Mouse (Mus musculus): ENCODE measurements around the gene Elp6. TPM values are rescaled to one million over a fixed set of nuclear protein-coding genes. Genes with fewer than 3 reads are reported as not detected.

Gene Elp6
- total and polyA plus RNA-seq, 2 experiments from 2014 or later: 30.0 to 30.9 TPM

GRCm38 (mm10) chr9:110314706-110315105 is 9.7 kb downstream of the Elp6 start:
- peaks cover 32% of the 10 kb centered on the region; the same call in 1 of the 2 replicates for H3K36me3 ChIP-seq (ENCODE audit: insufficient read depth, low read length)
- WGBS: 80% methylated on average over 5 of the region's 5 CpGs

DNA sequence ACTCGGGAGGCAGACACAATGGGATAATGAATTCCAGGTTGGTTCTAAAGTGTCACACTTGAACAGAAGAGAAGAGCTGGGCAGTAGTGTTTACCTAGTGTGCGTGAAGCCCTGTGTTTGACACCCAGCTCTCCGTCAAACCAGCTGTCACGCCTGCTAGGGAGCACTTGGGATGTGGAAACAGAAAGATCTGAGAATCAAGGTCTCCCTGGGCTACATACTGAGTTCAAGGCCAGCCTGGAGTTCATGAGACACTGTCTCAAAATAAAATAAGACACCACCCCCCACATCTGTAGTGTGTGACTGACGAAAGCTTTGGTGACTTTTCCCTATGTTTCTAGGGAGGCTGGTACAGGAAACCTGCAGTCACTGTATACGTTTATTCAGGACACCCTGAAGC is 10.4 kb downstream of the Elp6 start:
- H3K27me3 ChIP-seq (ENCODE audit: insufficient read depth, low read length): no peaks in the 10 kb centered on the region
- H3K27ac ChIP-seq: no peak overlapping the region
- peaks cover 32% of the 10 kb centered on the region; the same call in 1 of the 2 replicates for H3K36me3 ChIP-seq (ENCODE audit: insufficient read depth, low read length)
- no peak for DNase-seq (ENCODE audit: low spot score)
- no peak for ATAC-seq
- no peak overlapping the region for H3K4me2 ChIP-seq (ENCODE audit: low read depth, low read length)
- H3K4me3 ChIP-seq (ENCODE audit: low read length): no peak overlapping the region
- no peaks in the 10 kb centered on the region for H3K9me3 ChIP-seq (ENCODE audit: low read length)
- no peak overlapping the region for H3K9ac ChIP-seq (replicated peaks; ENCODE audit: low read length)
- WGBS: 93% methylated on average over 6 of the region's 6 CpGs
- no peaks in the 10 kb centered on the region for H3K4me1 ChIP-seq (ENCODE audit: insufficient read depth, low read length)
- TF ChIP-seq CTCF (IDR thresholded peaks at IDR 0.05; ENCODE audit: low read depth): no peak

More at GRCm38 (mm10) chr9:110314706-110315105, 9.7 kb downstream of the Elp6 start:
- H3K27ac ChIP-seq: no peak overlapping the region
- H3K9me3 ChIP-seq (ENCODE audit: low read length): no peaks in the 10 kb centered on the region
- no peaks in the 10 kb centered on the region for H3K4me1 ChIP-seq (ENCODE audit: insufficient read depth, low read length)
- no peak overlapping the region for H3K4me3 ChIP-seq (ENCODE audit: low read length)
- no peak for ATAC-seq
- no peak overlapping the region for H3K4me2 ChIP-seq (ENCODE audit: low read depth, low read length)
- no peak for TF ChIP-seq CTCF (IDR thresholded peaks at IDR 0.05; ENCODE audit: low read depth)
- no peak overlapping the region for H3K9ac ChIP-seq (replicated peaks; ENCODE audit: low read length)
- H3K27me3 ChIP-seq (ENCODE audit: insufficient read depth, low read length): no peaks in the 10 kb centered on the region
- no peak for DNase-seq (ENCODE audit: low spot score)

DNA sequence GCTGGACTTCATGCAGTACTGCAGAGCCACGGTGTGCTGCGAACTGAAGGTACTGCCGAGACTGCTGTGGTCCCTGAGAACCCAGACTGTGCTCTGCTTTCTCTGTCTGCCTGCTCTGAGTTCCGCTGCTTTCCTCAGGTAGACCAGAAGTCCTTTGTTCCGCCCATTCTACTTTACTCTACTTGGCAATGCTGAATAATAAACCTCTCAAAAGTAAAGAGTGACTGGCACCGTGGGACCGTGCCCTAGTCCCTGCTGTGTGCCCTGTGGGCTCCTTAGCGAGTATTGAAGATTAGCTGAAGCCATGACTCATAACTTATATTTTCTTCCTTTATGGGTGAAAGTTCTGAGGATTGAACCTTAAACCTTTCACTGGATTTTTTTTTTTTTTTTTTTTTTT is 10.9 kb downstream of the Elp6 start:
- no peak for DNase-seq (ENCODE audit: low spot score)
- WGBS: 94% methylated on average over 8 of the region's 8 CpGs
- H3K4me3 ChIP-seq (ENCODE audit: low read length): no peak overlapping the region
- no peaks in the 10 kb centered on the region for H3K27me3 ChIP-seq (ENCODE audit: insufficient read depth, low read length)
- no peak for TF ChIP-seq CTCF (IDR thresholded peaks at IDR 0.05; ENCODE audit: low read depth)
- no peak overlapping the region for H3K27ac ChIP-seq
- no peak for ATAC-seq
- H3K4me2 ChIP-seq (ENCODE audit: low read depth, low read length): no peak overlapping the region
- peaks cover 34% of the 10 kb centered on the region for H3K36me3 ChIP-seq (ENCODE audit: insufficient read depth, low read length)
- H3K9me3 ChIP-seq (ENCODE audit: low read length): no peaks in the 10 kb centered on the region
- H3K9ac ChIP-seq (replicated peaks; ENCODE audit: low read length): no peak overlapping the region
- no peaks in the 10 kb centered on the region for H3K4me1 ChIP-seq (ENCODE audit: insufficient read depth, low read length)

- H3K9me3 ChIP-seq (ENCODE audit: low read length): no peaks in the 10 kb centered on the region
- no peaks in the 10 kb centered on the region for H3K4me1 ChIP-seq (ENCODE audit: insufficient read depth, low read length)
- no peak overlapping the region for H3K4me3 ChIP-seq (ENCODE audit: low read length)
- no peak overlapping the region for H3K27ac ChIP-seq
- no peak for DNase-seq (ENCODE audit: low spot score)
- no peak overlapping the region for H3K9ac ChIP-seq (replicated peaks; ENCODE audit: low read length)
- H3K36me3 ChIP-seq (ENCODE audit: insufficient read depth, low read length): peaks cover 40% of the 10 kb centered on the region
- H3K4me2 ChIP-seq (ENCODE audit: low read depth, low read length): no peak overlapping the region
- TF ChIP-seq CTCF (IDR thresholded peaks at IDR 0.05; ENCODE audit: low read depth): no peak
- no peak for ATAC-seq
- 95% methylated on average over 8 of the region's 8 CpGs for whole genome bisulfite sequencing
- H3K27me3 ChIP-seq (ENCODE audit: insufficient read depth, low read length): no peaks in the 10 kb centered on the region
These were observed 11.5 kb downstream of the Elp6 start for GRCm38 (mm10) chr9:110316503-110316902.

DNA sequence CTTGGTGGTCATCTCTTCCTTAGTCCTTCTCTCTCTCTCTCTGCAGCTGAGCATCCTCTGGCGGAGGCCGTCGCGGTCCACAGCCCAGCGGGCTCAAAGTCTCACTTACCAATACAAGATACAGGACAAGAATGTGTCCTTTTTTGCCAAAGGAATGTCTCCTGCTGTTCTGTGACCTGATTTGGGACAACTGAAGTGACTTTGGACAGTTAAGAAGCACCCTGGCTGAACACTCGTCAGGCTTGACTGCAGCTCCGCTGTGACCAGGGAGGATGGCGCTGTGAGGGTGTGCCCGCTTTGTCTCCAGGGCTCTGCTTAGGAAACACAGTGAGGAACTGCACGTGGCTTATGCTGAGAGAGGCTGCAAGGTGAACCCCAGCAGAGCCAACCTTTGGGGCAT is 15.8 kb downstream of the Elp6 start:
- Histone ChIP-seq H3K4me2 (ENCODE audit: low read depth, low read length) (no peak overlapping the region), H3K27ac (no peak overlapping the region), H3K9ac (replicated peaks; ENCODE audit: low read length) (no peak overlapping the region), H3K9me3 (ENCODE audit: low read length) (no peaks in the 10 kb centered on the region), H3K27me3 (ENCODE audit: insufficient read depth, low read length) (no peaks in the 10 kb centered on the region), H3K4me1 (ENCODE audit: insufficient read depth, low read length) (no peaks in the 10 kb centered on the region), H3K4me3 (ENCODE audit: low read length) (no peak overlapping the region), H3K36me3 (ENCODE audit: insufficient read depth, low read length) (peaks cover 17% of the 10 kb centered on the region)
- TF ChIP-seq CTCF (IDR thresholded peaks at IDR 0.05; ENCODE audit: low read depth): no peak
- 73% methylated on average over 10 of the region's 10 CpGs for WGBS
- ATAC-seq (no peak), DNase-seq (ENCODE audit: low spot score) (no peak)

DNA sequence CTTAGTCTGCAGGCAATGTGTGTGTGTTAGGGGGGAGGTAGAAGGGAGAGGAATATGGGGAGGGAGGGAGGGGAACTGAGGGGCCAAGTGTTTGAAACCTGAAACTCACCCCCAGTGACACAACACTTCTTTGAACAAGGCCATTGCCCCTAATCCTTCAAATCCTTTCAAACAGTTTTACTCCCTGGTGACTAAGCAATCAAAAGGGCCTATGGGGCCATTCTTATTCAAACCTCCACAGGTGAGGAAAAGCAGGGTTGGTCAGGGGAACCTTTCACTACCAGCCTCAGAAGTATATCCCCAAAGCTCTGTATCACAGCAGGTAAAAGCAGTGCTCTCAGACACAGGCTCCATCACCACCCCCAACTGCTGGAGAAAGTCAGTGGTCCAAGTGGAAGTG is 18.0 kb downstream of the Elp6 start:
- Histone ChIP-seq H3K4me3 (ENCODE audit: low read length) (no peak overlapping the region), H3K36me3 (ENCODE audit: insufficient read depth, low read length) (peaks cover 9% of the 10 kb centered on the region), H3K27me3 (ENCODE audit: insufficient read depth, low read length) (no peaks in the 10 kb centered on the region), H3K9ac (replicated peaks; ENCODE audit: low read length) (no peak overlapping the region), H3K9me3 (ENCODE audit: low read length) (no peaks in the 10 kb centered on the region), H3K4me2 (ENCODE audit: low read depth, low read length) (no peak overlapping the region), H3K4me1 (ENCODE audit: insufficient read depth, low read length) (no peaks in the 10 kb centered on the region), H3K27ac (no peak overlapping the region)
- no peak for DNase-seq (ENCODE audit: low spot score)
- ATAC-seq: no peak
- no peak for TF ChIP-seq CTCF (IDR thresholded peaks at IDR 0.05; ENCODE audit: low read depth)

DNA sequence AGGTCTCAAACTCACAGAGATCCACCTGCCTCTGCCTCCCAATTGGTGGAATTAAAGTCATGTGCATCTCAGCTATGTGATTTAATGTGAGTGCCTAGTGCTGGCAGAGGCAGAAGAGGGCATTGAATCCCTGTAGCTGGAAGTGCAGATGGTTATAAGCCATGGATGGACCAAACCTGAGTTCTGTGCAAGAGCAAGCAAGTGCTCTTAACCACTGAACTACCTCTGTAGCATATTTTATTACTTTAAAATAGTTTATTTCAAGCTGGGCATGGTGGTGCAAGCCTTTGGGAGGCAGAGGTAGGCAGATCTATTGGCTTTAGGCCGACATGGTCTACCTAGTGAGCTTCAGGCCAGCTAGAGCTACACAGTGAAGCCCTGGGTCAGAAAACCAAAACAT is 19.2 kb downstream of the Elp6 start:
- Histone ChIP-seq H3K27ac (no peak overlapping the region), H3K4me1 (ENCODE audit: insufficient read depth, low read length) (no peaks in the 10 kb centered on the region), H3K27me3 (ENCODE audit: insufficient read depth, low read length) (no peaks in the 10 kb centered on the region), H3K9me3 (ENCODE audit: low read length) (no peaks in the 10 kb centered on the region), H3K9ac (replicated peaks; ENCODE audit: low read length) (no peak overlapping the region), H3K36me3 (ENCODE audit: insufficient read depth, low read length) (peaks cover 9% of the 10 kb centered on the region), H3K4me2 (ENCODE audit: low read depth, low read length) (no peak overlapping the region), H3K4me3 (ENCODE audit: low read length) (no peak overlapping the region)
- no peak for ATAC-seq
- no peak for TF ChIP-seq CTCF (IDR thresholded peaks at IDR 0.05; ENCODE audit: low read depth)
- no peak for DNase-seq (ENCODE audit: low spot score)
- WGBS: 88% methylated on average over 1 of the region's 1 CpGs
